Mouse (Mus musculus) hindbrain, embryonic 14.5 days (tissue): ENCODE results near the gene Snd1. TPM values are rescaled to one million over a fixed set of nuclear protein-coding genes. Genes with fewer than 3 reads are reported as not detected.

Experiments
- ATAC-seq: fragments of 200-750 bp; cut with Nextera tagmentation; 2 replicates; pipeline ENCODE4 v1.8.0; 2017; ENCODE audit warnings: moderate number of reproducible peaks, mild to moderate bottlenecking, moderate TSS enrichment, moderate library complexity; ENCODE audit not compliant: low FRiP score
- DNase-seq: peaks from one replicate; pipeline ENCODE4 v3.0.0-alpha.2; 2015; ENCODE audit warnings: low spot score
- H3K27ac ChIP-seq: fragments of 300-500 bp; sonication (generic); 2 replicates; pipeline ENCODE4 v1.5.1; 2014; ENCODE audit warnings: mild to moderate bottlenecking, moderate library complexity
- H3K27me3 ChIP-seq: fragments of 300-500 bp; sonication (generic); 2 replicates; pipeline ENCODE4 v1.6.1; 2014; ENCODE audit warnings: mild to moderate bottlenecking, low read length, mixed read lengths; ENCODE audit not compliant: control insufficient read depth, insufficient read depth
- H3K36me3 ChIP-seq: fragments of 300-500 bp; sonication (generic); replicated peaks from 2 replicates; pipeline ENCODE4 v1.6.1; 2014; ENCODE audit not compliant: control insufficient read depth, insufficient read depth
- H3K4me1 ChIP-seq: fragments of 300-500 bp; sonication (generic); replicated peaks from 2 replicates; pipeline ENCODE4 v1.6.1; 2014; ENCODE audit warnings: antibody characterized with exemption, low read length, mixed read lengths; ENCODE audit not compliant: control insufficient read depth, insufficient read depth
- H3K4me2 ChIP-seq: fragments of 300-500 bp; sonication (generic); replicated peaks from 2 replicates; pipeline ENCODE4 v1.6.1; 2014; ENCODE audit warnings: mild to moderate bottlenecking, moderate library complexity
- H3K4me3 ChIP-seq: fragments of 300-500 bp; sonication (generic); replicated peaks from 2 replicates; pipeline ENCODE4 v1.5.1; 2014; ENCODE audit warnings: mild to moderate bottlenecking, low read length
- H3K9ac ChIP-seq: fragments of 300-500 bp; sonication (generic); 2 replicates; pipeline ENCODE4 v1.6.1; 2014
- H3K9me3 ChIP-seq: fragments of 300-500 bp; sonication (generic); 2 replicates; pipeline ENCODE4 v1.6.1; 2016; ENCODE audit warnings: low read length; ENCODE audit not compliant: control insufficient read depth
- WGBS: fragments of 180-500 bp; shearing (Covaris S2); extraction: QIAGEN DNeasy Blood & Tissue Kit; methylation state at CpG from one replicate; pipeline ENCODE4 v1.1.7; 2014; 5-methylcytosine and 5-hydroxymethylcytosine counted together
- polyA plus RNA-seq: library from polyadenylated mRNA; unstranded; fragments of >200 nt; fragmentation: Nextera tagmentation; extraction: Ambion mirVana; gene quantifications from 2 replicates; pipeline ENCODE4 v1.2.1, GENCODE M21; 2014

Snd1 gene
- polyA plus RNA-seq, 1 experiment from 2014 or later, result 79.1 TPM

DNA sequence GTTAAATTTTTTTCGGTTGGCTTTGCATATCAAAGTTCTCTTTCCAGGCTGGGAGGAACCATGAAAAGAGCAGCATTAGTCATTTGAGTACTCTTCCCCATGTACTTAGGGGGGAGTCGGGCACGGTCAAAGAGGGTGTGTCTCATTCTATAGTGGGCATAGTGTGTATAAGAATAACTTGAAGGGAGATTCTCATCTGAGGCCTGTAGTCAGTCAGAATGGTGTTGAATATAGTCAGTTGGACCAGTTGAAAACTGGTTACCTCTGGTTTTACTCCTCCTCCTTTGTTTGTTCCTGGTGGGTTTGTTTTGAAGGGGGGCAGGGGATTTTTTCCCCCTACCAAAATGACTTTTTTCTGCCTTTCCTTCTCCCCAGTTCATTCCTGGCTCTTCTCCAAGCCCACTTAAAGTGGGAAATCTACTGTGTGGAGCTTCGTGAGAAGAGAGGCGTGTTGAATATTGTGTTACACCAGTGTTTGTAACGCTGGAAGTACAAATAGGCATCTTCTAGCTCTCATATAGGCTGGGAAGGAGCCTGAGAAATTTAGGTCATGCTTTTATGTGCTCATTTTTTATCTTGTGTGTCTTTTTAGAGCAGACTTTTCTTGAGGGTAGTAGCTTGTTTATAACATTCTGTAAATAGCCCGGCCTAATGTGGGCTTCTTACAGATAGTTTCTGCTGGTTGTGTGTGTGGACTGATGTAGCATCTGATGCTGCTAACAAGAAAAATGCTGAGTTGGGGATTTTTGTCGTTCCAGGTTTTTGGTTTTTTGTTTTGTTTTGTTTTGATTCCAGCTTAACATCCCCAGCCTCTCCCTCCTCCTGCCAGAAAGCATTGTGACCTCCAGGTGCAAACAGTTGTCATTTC, 231.4 kb downstream of the Snd1 start:
- Histone ChIP-seq H3K4me1 (peaks cover 19% of the 10 kb centered on the region), H3K36me3 (no peaks in the 10 kb centered on the region), H3K27ac (no peak overlapping the region), H3K4me3 (no peak overlapping the region), H3K27me3 (no peaks in the 10 kb centered on the region), H3K9me3 (no peaks in the 10 kb centered on the region), H3K9ac (no peak overlapping the region), H3K4me2 (no peak overlapping the region)
- 80% methylated on average over 8 of the region's 8 CpGs for WGBS
- no peak; the same call in 1 of the 2 replicates for ATAC-seq
- no peak for DNase-seq

DNA sequence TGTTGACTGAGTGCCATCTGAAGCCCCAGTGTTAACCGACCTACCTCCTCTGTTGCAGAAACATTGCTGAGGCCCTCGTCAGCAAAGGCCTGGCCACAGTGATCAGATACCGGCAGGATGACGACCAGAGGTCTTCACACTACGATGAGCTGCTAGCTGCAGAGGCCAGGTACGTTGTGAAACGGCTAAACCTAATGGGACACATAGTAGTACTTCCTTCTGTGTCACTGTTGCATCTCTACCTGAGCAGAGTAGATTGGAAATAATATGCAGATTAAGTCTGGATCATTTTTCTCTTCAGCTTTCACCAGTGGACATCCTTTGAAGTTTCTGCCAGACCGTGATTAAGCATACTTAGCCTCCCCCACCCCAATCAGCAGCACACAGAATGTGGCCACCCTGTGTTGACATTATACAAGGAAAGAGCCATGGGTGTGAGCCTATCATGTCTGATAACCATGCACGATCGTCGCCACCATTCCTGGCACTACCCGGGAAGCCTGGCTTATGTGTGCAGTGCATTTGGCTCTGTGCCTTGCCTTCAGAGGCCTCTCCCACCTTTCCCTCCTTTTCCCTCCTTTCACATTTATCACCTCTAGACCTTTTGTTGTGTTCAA, 232.1 kb downstream of the Snd1 start:
- H3K27me3 ChIP-seq, result no peaks in the 10 kb centered on the region
- no peak overlapping the region for H3K9ac ChIP-seq
- no peak overlapping the region for H3K27ac ChIP-seq
- no peaks in the 10 kb centered on the region for H3K9me3 ChIP-seq
- peaks cover 19% of the 10 kb centered on the region for H3K4me1 ChIP-seq
- ATAC-seq (no peak), DNase-seq (no peak)
- WGBS, result 82% methylated on average over 12 of the region's 12 CpGs
- no peak overlapping the region for H3K4me3 ChIP-seq
- no peaks in the 10 kb centered on the region for H3K36me3 ChIP-seq
- no peak overlapping the region for H3K4me2 ChIP-seq

DNA sequence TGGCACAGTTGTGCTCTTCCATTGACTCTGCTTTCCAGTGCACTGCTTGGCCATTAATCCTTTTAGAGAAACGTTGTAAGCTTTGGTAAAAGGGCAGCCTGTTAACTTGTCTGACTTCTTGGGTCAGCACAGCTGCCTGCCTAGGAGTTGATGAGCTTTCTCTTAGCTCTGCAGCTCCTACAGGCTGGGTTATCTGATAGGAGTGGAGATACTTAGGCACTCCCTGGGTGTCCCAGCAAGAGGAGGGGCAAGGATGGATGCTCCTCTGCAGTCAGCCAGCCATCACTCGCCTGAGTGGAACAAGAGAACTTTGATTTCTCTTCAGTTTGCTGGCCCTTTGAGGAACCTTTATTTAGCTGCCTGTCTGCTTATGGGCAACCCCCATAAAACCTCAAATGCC, 235.1 kb downstream of the Snd1 start:
- H3K4me2 ChIP-seq, result no peak overlapping the region
- H3K9ac ChIP-seq, result no peak overlapping the region
- DNase-seq (no peak), ATAC-seq (no peak)
- H3K27me3 ChIP-seq, result no peaks in the 10 kb centered on the region
- 39% methylated on average over 2 of the region's 2 CpGs for WGBS
- H3K9me3 ChIP-seq, result no peaks in the 10 kb centered on the region
- H3K27ac ChIP-seq, result no peak overlapping the region
- no peaks in the 10 kb centered on the region for H3K36me3 ChIP-seq
- H3K4me3 ChIP-seq, result no peak overlapping the region
- peaks cover 19% of the 10 kb centered on the region for H3K4me1 ChIP-seq

DNA sequence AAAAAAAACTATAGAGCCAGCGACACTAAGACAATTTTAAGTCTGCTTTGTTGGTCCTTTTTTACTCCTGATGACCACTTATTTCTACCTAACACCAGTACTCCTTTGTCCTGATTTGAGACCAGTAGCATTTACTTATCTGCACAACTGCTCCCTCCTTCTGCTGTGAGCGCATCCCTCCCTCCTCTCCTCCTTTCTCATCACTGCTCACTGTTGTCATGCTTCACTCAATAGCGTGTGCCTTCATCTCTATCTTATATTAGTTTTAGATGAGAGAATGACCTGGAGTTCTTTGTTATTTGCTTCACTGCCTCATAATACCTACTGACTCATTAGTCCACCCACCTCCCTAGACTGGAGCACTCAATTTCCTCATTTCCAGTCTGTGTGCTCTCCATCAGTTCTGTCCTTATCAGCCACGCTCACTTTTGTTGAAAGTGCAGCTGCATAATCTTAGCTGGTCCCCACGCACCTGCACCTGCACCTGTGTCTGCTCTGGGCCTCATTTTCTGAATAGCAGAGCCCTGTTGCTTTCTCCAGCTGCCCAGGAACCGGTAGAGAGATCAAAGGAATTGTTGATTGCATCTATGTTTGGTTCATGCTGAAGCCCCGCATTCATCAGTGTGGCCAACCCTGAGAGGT, 242.4 kb downstream of the Snd1 start:
- no peaks in the 10 kb centered on the region for H3K27me3 ChIP-seq
- no peak overlapping the region for H3K27ac ChIP-seq
- 0 out of 2 replicates have a peak, but pooled peaks cover 8% of the 10 kb centered on the region for H3K4me1 ChIP-seq
- H3K4me3 ChIP-seq, result no peak overlapping the region
- no peaks in the 10 kb centered on the region for H3K9me3 ChIP-seq
- ATAC-seq, result 0 out of 2 replicates have a peak, but pooled peaks have one; percentile 4
- no peak overlapping the region for H3K4me2 ChIP-seq
- 51% methylated on average over 7 of the region's 7 CpGs for WGBS
- no peak for DNase-seq
- no peak overlapping the region for H3K9ac ChIP-seq
- no peaks in the 10 kb centered on the region for H3K36me3 ChIP-seq

DNA sequence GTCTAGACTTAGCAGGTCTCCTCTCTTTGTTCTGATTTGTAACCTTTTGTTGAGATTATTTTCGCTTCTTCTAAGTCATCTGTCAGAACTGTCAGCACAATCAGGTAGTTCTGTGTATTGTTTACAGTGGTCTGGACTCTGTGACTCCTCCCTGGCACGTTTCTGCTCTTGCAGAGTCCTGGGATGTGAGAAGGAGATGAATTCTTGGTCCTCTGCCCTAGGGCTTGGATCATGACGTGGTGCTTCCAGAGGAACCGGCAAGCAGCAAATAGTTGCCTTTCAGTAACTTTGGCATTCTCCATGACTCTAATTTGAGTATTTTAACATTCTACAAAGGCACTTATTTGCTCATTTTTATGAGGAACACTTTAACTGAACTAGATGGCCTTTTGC, 242.9 kb downstream of the Snd1 start:
- no peaks in the 10 kb centered on the region for H3K27me3 ChIP-seq
- WGBS, result 48% methylated on average over 4 of the region's 4 CpGs
- DNase-seq, result no peak
- no peak for ATAC-seq
- no peaks in the 10 kb centered on the region for H3K36me3 ChIP-seq
- H3K9me3 ChIP-seq, result no peaks in the 10 kb centered on the region
- H3K4me3 ChIP-seq, result no peak overlapping the region
- no peak overlapping the region for H3K9ac ChIP-seq
- H3K4me1 ChIP-seq, result 0 out of 2 replicates have a peak, but pooled peaks cover 8% of the 10 kb centered on the region
- no peak overlapping the region for H3K27ac ChIP-seq
- no peak overlapping the region for H3K4me2 ChIP-seq

DNA sequence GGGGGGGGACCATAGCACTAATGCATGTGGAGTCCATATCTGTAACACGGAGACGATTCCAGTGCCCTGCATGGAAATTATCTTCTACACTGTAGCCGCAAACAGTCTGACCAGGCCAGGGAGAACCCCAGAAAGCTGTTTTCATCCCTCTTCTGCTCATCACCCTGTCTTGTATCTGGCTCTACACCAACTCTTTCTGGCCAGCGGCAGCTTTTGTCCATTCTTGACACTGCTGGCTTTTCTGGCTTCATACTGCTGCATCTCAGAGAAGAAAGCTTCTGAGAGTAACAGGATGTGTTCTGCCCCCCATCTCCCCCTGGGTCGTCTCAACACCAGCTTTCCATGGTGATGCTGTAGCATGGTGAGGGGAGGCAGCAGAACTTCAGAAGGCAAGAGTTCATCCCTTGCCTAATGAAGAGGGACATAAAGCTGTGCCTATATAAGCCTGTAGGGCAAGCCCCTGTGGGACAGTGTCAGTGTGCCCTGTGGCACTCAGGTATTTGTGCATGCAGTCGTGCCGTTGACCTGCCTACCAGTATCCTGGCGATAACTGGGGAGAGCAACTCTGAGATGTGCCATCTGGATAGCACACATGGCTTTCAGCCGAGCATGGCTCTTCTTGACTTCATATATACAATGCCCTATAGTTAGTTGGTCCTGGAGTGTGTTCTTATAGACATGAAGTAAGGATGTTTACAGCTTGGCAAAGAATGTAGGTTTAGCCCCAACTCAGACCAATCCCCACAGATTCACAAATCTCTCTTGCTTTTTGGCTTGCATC, 245.6 kb downstream of the Snd1 start:
- Histone ChIP-seq H3K4me3 (no peak overlapping the region), H3K27ac (no peak overlapping the region), H3K4me1 (0 out of 2 replicates have a peak, but pooled peaks cover 8% of the 10 kb centered on the region), H3K9me3 (no peaks in the 10 kb centered on the region), H3K27me3 (no peaks in the 10 kb centered on the region), H3K36me3 (no peaks in the 10 kb centered on the region), H3K9ac (no peak overlapping the region), H3K4me2 (no peak overlapping the region)
- ATAC-seq (no peak), DNase-seq (no peak)
- WGBS, result 90% methylated on average over 9 of the region's 9 CpGs

DNA sequence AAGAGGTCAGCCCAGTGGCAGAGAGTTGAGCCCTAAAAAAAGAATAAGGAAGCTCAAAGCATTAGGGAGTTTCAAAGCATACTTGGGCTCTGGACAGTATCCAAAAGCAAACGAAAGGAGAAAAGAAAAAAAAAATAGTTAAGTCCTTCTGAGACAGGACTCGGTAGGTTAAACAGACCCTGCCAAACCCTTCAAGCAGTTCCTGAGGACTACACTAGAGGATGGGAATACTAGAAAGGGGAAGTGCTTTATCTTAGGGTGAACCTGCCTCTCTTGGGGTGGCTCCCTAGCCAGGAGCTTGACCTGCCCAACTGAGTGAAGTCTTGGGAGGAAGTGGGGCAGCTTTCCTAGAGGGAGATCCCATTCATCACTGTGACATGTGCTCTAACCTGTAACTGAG, 248.1 kb downstream of the Snd1 start:
- Histone ChIP-seq H3K4me2 (no peak overlapping the region), H3K27ac (no peak overlapping the region), H3K27me3 (no peaks in the 10 kb centered on the region), H3K36me3 (no peaks in the 10 kb centered on the region), H3K9ac (no peak overlapping the region), H3K4me3 (no peak overlapping the region), H3K9me3 (no peaks in the 10 kb centered on the region), H3K4me1 (no peaks in the 10 kb centered on the region)
- ATAC-seq (no peak), DNase-seq (no peak)
- WGBS, result 74% methylated on average over 2 of the region's 2 CpGs

DNA sequence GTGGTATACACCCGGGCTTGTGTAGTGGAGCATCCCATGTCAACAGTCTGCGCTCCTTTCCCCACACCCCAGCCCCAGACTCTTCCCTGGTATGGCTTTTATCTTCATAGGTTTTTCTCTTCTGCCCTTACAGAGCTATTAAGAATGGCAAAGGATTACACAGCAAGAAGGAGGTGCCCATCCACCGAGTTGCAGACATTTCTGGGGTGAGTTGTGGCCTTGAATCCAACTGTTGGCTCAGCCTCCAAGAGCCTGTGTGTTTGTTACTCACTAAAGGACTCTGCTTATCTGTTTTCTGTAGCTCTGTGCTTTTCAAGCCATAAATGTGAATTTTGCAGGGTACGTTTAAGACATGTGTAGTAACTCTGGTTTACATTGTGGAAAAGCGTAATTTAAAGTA, 249.8 kb downstream of the Snd1 start:
- peaks cover 11% of the 10 kb centered on the region; the same call in 1 of the 2 replicates for H3K4me1 ChIP-seq
- no peaks in the 10 kb centered on the region for H3K9me3 ChIP-seq
- WGBS, result 73% methylated on average over 5 of the region's 5 CpGs
- H3K9ac ChIP-seq, result no peak overlapping the region
- no peak overlapping the region for H3K4me2 ChIP-seq
- ATAC-seq (no peak), DNase-seq (no peak)
- no peak overlapping the region for H3K27ac ChIP-seq
- no peaks in the 10 kb centered on the region for H3K36me3 ChIP-seq
- H3K4me3 ChIP-seq, result no peak overlapping the region
- no peaks in the 10 kb centered on the region for H3K27me3 ChIP-seq

DNA sequence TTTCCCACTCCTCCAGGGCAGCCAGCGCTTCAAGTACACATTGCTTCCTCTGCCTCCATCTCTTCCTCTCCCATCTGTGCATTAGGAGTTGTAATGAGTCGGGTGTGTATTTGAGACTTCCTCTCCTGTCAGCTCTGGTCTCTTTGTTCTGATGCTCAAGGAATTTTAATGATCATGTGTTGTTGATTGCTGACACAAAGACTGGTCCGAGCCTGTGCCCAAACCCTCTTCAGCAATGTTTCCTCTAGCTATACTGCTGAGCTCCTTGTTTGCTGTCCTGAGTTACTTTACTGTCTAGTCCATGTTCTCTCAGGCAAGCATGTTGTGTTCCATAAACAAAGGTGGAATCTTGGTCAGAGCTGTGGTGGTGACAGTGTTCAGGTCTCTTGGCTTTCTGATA, 254.3 kb downstream of the Snd1 start:
- H3K27me3 ChIP-seq, result no peaks in the 10 kb centered on the region
- no peak overlapping the region for H3K4me2 ChIP-seq
- H3K36me3 ChIP-seq, result no peaks in the 10 kb centered on the region
- 0 out of 2 replicates have a peak overlapping the region, but pooled peaks have one; percentile 39 for H3K27ac ChIP-seq
- no peaks in the 10 kb centered on the region for H3K9me3 ChIP-seq
- DNase-seq, result no peak
- no peak for ATAC-seq
- no peak overlapping the region for H3K4me3 ChIP-seq
- 20% methylated on average over 3 of the region's 3 CpGs for WGBS
- H3K9ac ChIP-seq, result no peak overlapping the region
- peaks cover 12% of the 10 kb centered on the region; the same call in 1 of the 2 replicates for H3K4me1 ChIP-seq
